Mouse (Mus musculus) midbrain, embryonic 10.5 days (tissue): Measurements from ENCODE around the gene Mlycd. TPM values are rescaled to one million over a fixed set of nuclear protein-coding genes. Genes with fewer than 3 reads are reported as not detected.

Experiments used
- DNase-seq: peaks from one replicate; pipeline ENCODE4 v3.0.0-alpha.2; 2017; ENCODE audit warnings: low spot score
- H3K27ac ChIP-seq: fragments of 300-500 bp; sonication (generic); replicated peaks from 2 replicates; pipeline ENCODE4 v1.5.1; 2016; ENCODE audit warnings: mild to moderate bottlenecking
- H3K27me3 ChIP-seq: fragments of 300-500 bp; sonication (generic); 2 replicates; pipeline ENCODE4 v1.6.1; 2016; ENCODE audit warnings: low read depth, mild to moderate bottlenecking; ENCODE audit not compliant: poor library complexity, severe bottlenecking
- H3K36me3 ChIP-seq: fragments of 300-500 bp; sonication (generic); 2 replicates; pipeline ENCODE4 v1.6.1; 2016; ENCODE audit warnings: mild to moderate bottlenecking, moderate library complexity
- H3K4me1 ChIP-seq: fragments of 300-500 bp; sonication (generic); 2 replicates; pipeline ENCODE4 v1.6.1; 2016
- H3K4me3 ChIP-seq: fragments of 300-500 bp; sonication (generic); 2 replicates; pipeline ENCODE4 v1.5.1; 2016; ENCODE audit warnings: mild to moderate bottlenecking, moderate library complexity
- H3K9me3 ChIP-seq: fragments of 300-500 bp; sonication (generic); replicated peaks from 2 replicates; pipeline ENCODE4 v1.6.1; 2016; ENCODE audit warnings: mild to moderate bottlenecking
- WGBS: fragments of 180-500 bp; shearing (Covaris S2); methylation state at CpG from one replicate; pipeline ENCODE4 v1.1.7; 2016; 5-methylcytosine and 5-hydroxymethylcytosine counted together
- polyA plus RNA-seq: library from polyadenylated mRNA; unstranded; fragments of >200 nt; fragmentation: Nextera tagmentation; extraction: Ambion mirVana; gene quantifications from 2 replicates; pipeline ENCODE4 v1.2.1, GENCODE M21; 2016

Gene Mlycd
- polyA plus RNA-seq, 1 experiment from 2014 or later: 10.9 TPM

- no peaks in the 10 kb centered on the region for H3K9me3 ChIP-seq
- no peak overlapping the region for H3K27ac ChIP-seq
- H3K4me3 ChIP-seq: no peak overlapping the region
- DNase-seq: no peak
- peaks cover 10% of the 10 kb centered on the region for H3K4me1 ChIP-seq
- peaks cover 7% of the 10 kb centered on the region for H3K36me3 ChIP-seq
- WGBS: 93% methylated on average over 5 of the region's 5 CpGs
- peaks cover 28% of the 10 kb centered on the region for H3K27me3 ChIP-seq
These were observed 58.2 kb downstream of the Mlycd start for GRCm38 (mm10) chr8:119452919-119453318.

- H3K9me3 ChIP-seq: no peaks in the 10 kb centered on the region
- no peak for DNase-seq
- H3K27me3 ChIP-seq: no peaks in the 10 kb centered on the region
- 92% methylated on average over 5 of the region's 5 CpGs for WGBS
- H3K4me3 ChIP-seq: no peak overlapping the region
- H3K27ac ChIP-seq: no peak overlapping the region
- H3K36me3 ChIP-seq: peaks cover 5% of the 10 kb centered on the region
- peaks cover 9% of the 10 kb centered on the region; the same call in 1 of the 2 replicates for H3K4me1 ChIP-seq
These were observed 61.4 kb downstream of the Mlycd start for GRCm38 (mm10) chr8:119456045-119456444.

- no peak for DNase-seq
- H3K4me1 ChIP-seq: peaks cover 29% of the 10 kb centered on the region
- H3K9me3 ChIP-seq: no peaks in the 10 kb centered on the region
- WGBS: 64% methylated on average over 16 of the region's 16 CpGs
- H3K36me3 ChIP-seq: no peaks in the 10 kb centered on the region
- peaks cover 20% of the 10 kb centered on the region for H3K27me3 ChIP-seq
- no peak overlapping the region for H3K4me3 ChIP-seq
- no peak overlapping the region; the same call in 1 of the 2 replicates for H3K27ac ChIP-seq
These were observed 65.0 kb downstream of the Mlycd start for GRCm38 (mm10) chr8:119459724-119460123.

Other genes starting within 250 kb of the Mlycd start
- 267 and 315 TPM in 2 replicates for gene Hsbp1, start 50.4 kb upstream of the Mlycd start, polyA plus RNA-seq
- 0.21 and 0.23 TPM in 2 replicates for gene Osgin1, start 39.2 kb downstream of the Mlycd start, polyA plus RNA-seq
- 16.3 and 17.0 TPM in 2 replicates for gene Necab2, start 51.8 kb downstream of the Mlycd start, polyA plus RNA-seq
- 0.15 and 1.1 TPM in 2 replicates for gene Slc38a8, start 106.8 kb downstream of the Mlycd start, polyA plus RNA-seq
- gene Mbtps1, start 163.9 kb downstream of the Mlycd start, polyA plus RNA-seq: 111 and 112 TPM in 2 replicates
- gene Hsdl1, start 180.3 kb downstream of the Mlycd start, polyA plus RNA-seq: 73.0 and 88.9 TPM in 2 replicates
- gene Dnaaf1, start 180.4 kb downstream of the Mlycd start, polyA plus RNA-seq: 0.19 and 0.30 TPM in 2 replicates
- gene Taf1c, start 210.3 kb downstream of the Mlycd start, polyA plus RNA-seq: 15.3 and 16.7 TPM in 2 replicates
- 0.28 TPM in 1 of 2 replicates, not detected in the other for gene Adad2, start 217.9 kb downstream of the Mlycd start, polyA plus RNA-seq
- 0.19 and 0.52 TPM in 2 replicates for gene Kcng4, start 240.8 kb downstream of the Mlycd start, polyA plus RNA-seq